Mouse (Mus musculus) midbrain, embryonic 12.5 days (tissue): ENCODE measurements at regions not wholly inside any gene's neighbourhood (a gene's known extent, or its start where the extent isn't known, plus 50 kb on each side); places are given as distances from the start of the nearest gene placed in this dataset. TPM values are rescaled to one million over a fixed set of nuclear protein-coding genes. Genes with fewer than 3 reads are reported as not detected.

Experiments
- ATAC-seq: fragments of 200-750 bp; cut with Nextera tagmentation; 2 replicates; pipeline ENCODE4 v1.8.0; 2017; ENCODE audit warnings: low read depth, moderate TSS enrichment, moderate library complexity; ENCODE audit not compliant: low FRiP score
- H3K27ac ChIP-seq: fragments of 300-500 bp; sonication (generic); replicated peaks from 2 replicates; pipeline ENCODE4 v1.5.1; 2016; ENCODE audit warnings: mild to moderate bottlenecking
- H3K27me3 ChIP-seq: fragments of 300-500 bp; sonication (generic); 2 replicates; pipeline ENCODE4 v1.6.1; 2016; ENCODE audit warnings: mild to moderate bottlenecking
- H3K36me3 ChIP-seq: fragments of 300-500 bp; sonication (generic); 2 replicates; pipeline ENCODE4 v1.6.1; 2016
- H3K4me1 ChIP-seq: fragments of 300-500 bp; sonication (generic); 2 replicates; pipeline ENCODE4 v1.6.1; 2016
- H3K4me2 ChIP-seq: fragments of 300-500 bp; sonication (generic); replicated peaks from 2 replicates; pipeline ENCODE4 v1.6.1; 2016; ENCODE audit warnings: mild to moderate bottlenecking, moderate library complexity
- H3K4me3 ChIP-seq: fragments of 300-500 bp; sonication (generic); 2 replicates; pipeline ENCODE4 v1.5.1; 2016; ENCODE audit warnings: mild to moderate bottlenecking
- H3K9ac ChIP-seq: fragments of 300-500 bp; sonication (generic); replicated peaks from 2 replicates; pipeline ENCODE4 v1.6.1; 2016; ENCODE audit warnings: mild to moderate bottlenecking, moderate library complexity
- H3K9me3 ChIP-seq: fragments of 300-500 bp; sonication (generic); 2 replicates; pipeline ENCODE4 v1.6.1; 2016; ENCODE audit warnings: mild to moderate bottlenecking
- WGBS: fragments of 180-500 bp; shearing (Covaris S2); methylation state at CpG from one replicate; pipeline ENCODE4 v1.1.7; 2016; 5-methylcytosine and 5-hydroxymethylcytosine counted together
- microRNA-seq: library from miRNA; unstranded; fragments of <30 nt; microRNA quantifications from one replicate; pipeline ENCODE4, GENCODE M21; 2017

- ATAC-seq: no peak
- Histone ChIP-seq H3K9ac (no peak overlapping the region), H3K4me3 (no peak overlapping the region), H3K36me3 (no peaks in the 10 kb centered on the region), H3K4me2 (no peak overlapping the region), H3K9me3 (no peaks in the 10 kb centered on the region), H3K27ac (no peak overlapping the region), H3K27me3 (no peaks in the 10 kb centered on the region), H3K4me1 (no peaks in the 10 kb centered on the region)
- WGBS: 78% methylated on average over 6 of the region's 6 CpGs
Measured at GRCm38 (mm10) chr11:32900437-32900836, 76.0 kb upstream of the Smim23 start.

GRCm38 (mm10) chr11:32899604-32900216 is 75.3 kb upstream of the Smim23 start:
- ATAC-seq: no peak
- H3K36me3 ChIP-seq: no peaks in the 10 kb centered on the region
- H3K9ac ChIP-seq: no peak overlapping the region
- WGBS: 75% methylated on average over 13 of the region's 13 CpGs
- no peaks in the 10 kb centered on the region for H3K27me3 ChIP-seq
- H3K4me2 ChIP-seq: no peak overlapping the region
- no peaks in the 10 kb centered on the region for H3K4me1 ChIP-seq
- H3K9me3 ChIP-seq: no peaks in the 10 kb centered on the region
- H3K4me3 ChIP-seq: no peak overlapping the region
- H3K27ac ChIP-seq: no peak overlapping the region

- H3K4me2 ChIP-seq: no peak overlapping the region
- WGBS: 87% methylated on average over 3 of the region's 3 CpGs
- no peaks in the 10 kb centered on the region for H3K4me1 ChIP-seq
- no peak for ATAC-seq
- H3K36me3 ChIP-seq: no peaks in the 10 kb centered on the region
- no peak overlapping the region for H3K9ac ChIP-seq
- H3K4me3 ChIP-seq: no peak overlapping the region
- H3K27me3 ChIP-seq: no peaks in the 10 kb centered on the region
- no peaks in the 10 kb centered on the region for H3K9me3 ChIP-seq
- no peak overlapping the region for H3K27ac ChIP-seq
Measured at GRCm38 (mm10) chr11:32895400-32895799, 71.0 kb upstream of the Smim23 start.

- WGBS: 74% methylated on average over 11 of the region's 11 CpGs
Measured at GRCm38 (mm10) chr11:32893146-32893903, 68.9 kb upstream of the Smim23 start.

GRCm38 (mm10) chr11:32892496-32892895 is 68.1 kb upstream of the Smim23 start:
- Histone ChIP-seq H3K27ac (no peak overlapping the region), H3K9me3 (no peaks in the 10 kb centered on the region), H3K4me2 (no peak overlapping the region), H3K4me1 (no peaks in the 10 kb centered on the region), H3K36me3 (no peaks in the 10 kb centered on the region), H3K27me3 (no peaks in the 10 kb centered on the region), H3K9ac (no peak overlapping the region), H3K4me3 (no peak overlapping the region)
- 91% methylated on average over 5 of the region's 5 CpGs for WGBS
- ATAC-seq: no peak

More at GRCm38 (mm10) chr11:32893146-32893903, 68.9 kb upstream of the Smim23 start:
- H3K4me3 ChIP-seq: no peak overlapping the region
- H3K27me3 ChIP-seq: no peaks in the 10 kb centered on the region
- H3K9ac ChIP-seq: no peak overlapping the region
- H3K4me2 ChIP-seq: no peak overlapping the region
- H3K27ac ChIP-seq: no peak overlapping the region
- H3K4me1 ChIP-seq: no peaks in the 10 kb centered on the region
- H3K36me3 ChIP-seq: no peaks in the 10 kb centered on the region
- no peak for ATAC-seq
- no peaks in the 10 kb centered on the region for H3K9me3 ChIP-seq

GRCm38 (mm10) chr11:32889248-32889647 is 64.8 kb upstream of the Smim23 start:
- H3K27ac ChIP-seq: no peak overlapping the region
- WGBS: 45% methylated on average over 7 of the region's 7 CpGs
- no peak overlapping the region for H3K4me3 ChIP-seq
- no peak for ATAC-seq
- H3K9ac ChIP-seq: no peak overlapping the region
- H3K9me3 ChIP-seq: no peaks in the 10 kb centered on the region
- H3K4me2 ChIP-seq: no peak overlapping the region
- no peaks in the 10 kb centered on the region for H3K27me3 ChIP-seq
- no peaks in the 10 kb centered on the region for H3K4me1 ChIP-seq
- no peaks in the 10 kb centered on the region for H3K36me3 ChIP-seq

GRCm38 (mm10) chr11:32884744-32885143 is 60.3 kb upstream of the Smim23 start:
- Histone ChIP-seq H3K36me3 (no peaks in the 10 kb centered on the region), H3K27me3 (no peaks in the 10 kb centered on the region), H3K27ac (no peak overlapping the region), H3K9ac (no peak overlapping the region), H3K4me2 (no peak overlapping the region), H3K9me3 (no peaks in the 10 kb centered on the region), H3K4me1 (no peaks in the 10 kb centered on the region), H3K4me3 (no peak overlapping the region)
- 81% methylated on average over 4 of the region's 4 CpGs for WGBS
- ATAC-seq: no peak

- Histone ChIP-seq H3K9me3 (no peaks in the 10 kb centered on the region), H3K4me2 (no peak overlapping the region), H3K9ac (no peak overlapping the region), H3K27me3 (no peaks in the 10 kb centered on the region), H3K4me3 (no peak overlapping the region), H3K27ac (no peak overlapping the region), H3K4me1 (no peaks in the 10 kb centered on the region), H3K36me3 (no peaks in the 10 kb centered on the region)
- whole genome bisulfite sequencing: 72% methylated on average over 9 of the region's 10 CpGs
- ATAC-seq: no peak
Measured at GRCm38 (mm10) chr11:32883062-32883852, 58.9 kb upstream of the Smim23 start.

GRCm38 (mm10) chr11:32878967-32879366 is 54.6 kb upstream of the Smim23 start:
- no peak overlapping the region for H3K9ac ChIP-seq
- no peak overlapping the region for H3K4me2 ChIP-seq
- no peaks in the 10 kb centered on the region for H3K4me1 ChIP-seq
- 95% methylated on average over 3 of the region's 3 CpGs for WGBS
- no peaks in the 10 kb centered on the region for H3K36me3 ChIP-seq
- H3K9me3 ChIP-seq: no peaks in the 10 kb centered on the region
- no peaks in the 10 kb centered on the region for H3K27me3 ChIP-seq
- ATAC-seq: no peak
- H3K27ac ChIP-seq: no peak overlapping the region
- H3K4me3 ChIP-seq: no peak overlapping the region

Small RNAs in the stretch of these regions (microRNA-seq; reads per million reads assigned to microRNA genes)
- not detected for gene Gm26052
